Mouse (Mus musculus): ENCODE measurements around the gene Ccr9.

Gene Ccr9

GRCm38 (mm10) chr9:123802421-123802820 is 124.2 kb downstream of the Ccr9 start:
- DNase-seq (ENCODE audit: low spot score in 2 of 2) = no peak

- no peak for DNase-seq (ENCODE audit: low spot score in 2 of 2)
These were observed 124.7 kb downstream of the Ccr9 start for GRCm38 (mm10) chr9:123802896-123803295.

DNA sequence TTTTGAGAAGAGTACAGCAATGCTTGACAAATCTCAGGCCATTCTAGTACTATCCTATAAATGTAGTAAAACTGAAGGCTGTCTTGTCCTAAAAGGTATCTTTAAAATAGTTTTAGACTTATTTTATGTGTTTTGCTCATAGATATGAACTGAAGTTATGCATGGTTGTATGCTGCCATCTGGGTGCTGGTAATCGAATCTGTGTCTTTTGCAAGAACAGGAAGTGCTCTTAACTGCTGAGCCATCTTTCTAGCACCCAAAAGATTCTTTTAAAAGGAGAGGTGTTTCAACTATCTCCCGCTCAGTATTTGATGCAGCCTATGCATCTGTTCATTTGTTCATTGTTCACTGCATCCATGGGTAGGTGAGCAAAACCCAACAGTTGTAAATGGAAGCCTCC is 127.0 kb downstream of the Ccr9 start:
- DNase-seq (ENCODE audit: low spot score in 2 of 2) = no peak

DNA sequence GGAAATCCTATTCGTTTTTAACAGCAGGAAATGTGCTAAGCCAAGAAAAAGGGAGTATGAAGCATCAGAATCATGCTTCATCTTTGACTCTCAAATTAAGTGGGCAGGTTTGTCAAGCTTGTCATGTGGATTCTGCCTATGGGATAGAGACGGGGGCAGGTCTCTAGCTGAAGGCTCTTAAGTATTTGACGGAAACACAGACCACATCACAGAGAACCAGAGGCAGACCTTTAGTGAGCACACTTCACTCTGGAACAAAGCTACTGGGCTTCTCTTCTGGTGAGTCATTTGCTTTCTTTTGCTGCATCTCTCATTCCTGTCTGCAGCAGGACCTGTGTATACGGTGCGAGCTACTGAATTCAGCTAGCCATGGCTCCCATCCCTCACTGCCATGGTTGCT is 128.0 kb downstream of the Ccr9 start, which contains the start of gene Cxcr6:
Gene Cxcr6 (plus strand): TSS at position 209 of the 400 bp plus-strand sequence.
- no peak for DNase-seq (ENCODE audit: low spot score in 2 of 2)

DNA sequence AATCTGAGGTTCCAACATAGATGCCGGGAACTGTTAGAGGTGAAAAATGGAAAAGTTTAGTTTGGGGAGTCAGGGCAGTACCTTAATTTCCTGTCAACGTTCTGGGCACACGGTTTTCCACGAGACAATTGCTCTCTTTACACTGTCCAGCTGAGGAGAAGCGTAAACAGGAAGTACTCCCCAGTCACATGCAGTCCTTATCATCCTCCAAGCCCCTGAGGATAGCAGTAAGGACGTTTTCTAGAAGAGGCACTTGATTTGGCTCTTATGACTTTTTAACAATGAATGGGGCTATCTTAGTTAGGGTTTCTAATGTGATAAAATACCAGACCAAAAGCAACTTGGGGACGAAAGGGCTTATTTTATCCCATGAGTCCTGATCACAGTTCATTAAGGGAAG is 130.3 kb downstream of the Ccr9 start:
- no peak for DNase-seq (ENCODE audit: low spot score in 2 of 2)

GRCm38 (mm10) chr9:123811831-123812230 is 133.6 kb downstream of the Ccr9 start:
- DNase-seq (ENCODE audit: low spot score in 2 of 2) = no peak

DNA sequence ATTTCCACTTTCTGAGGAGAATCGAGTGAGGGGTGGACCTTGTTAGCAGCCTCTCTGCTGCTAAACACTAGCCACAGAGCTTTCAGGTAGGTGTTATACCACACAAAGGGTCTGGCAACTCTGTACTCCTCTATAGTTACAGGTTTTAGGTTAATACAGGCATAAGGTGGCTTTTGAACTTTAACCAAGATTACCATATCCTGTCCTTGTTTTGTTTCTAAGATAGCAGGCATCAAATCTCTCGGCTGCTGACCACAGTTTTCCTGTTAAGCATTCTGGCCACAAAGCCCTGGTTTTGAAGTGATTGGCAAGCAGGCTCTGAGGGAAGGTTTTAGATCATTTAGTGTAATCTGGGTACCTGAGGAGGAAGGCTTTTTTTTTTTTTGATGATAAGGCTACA is 136.1 kb downstream of the Ccr9 start:
- peak; percentile 48 to 54 for DNase-seq (ENCODE audit: low spot score in 2 of 2)

- no peak for DNase-seq (ENCODE audit: low spot score in 2 of 2)
These were observed 136.6 kb downstream of the Ccr9 start for GRCm38 (mm10) chr9:123814821-123815220.

DNA sequence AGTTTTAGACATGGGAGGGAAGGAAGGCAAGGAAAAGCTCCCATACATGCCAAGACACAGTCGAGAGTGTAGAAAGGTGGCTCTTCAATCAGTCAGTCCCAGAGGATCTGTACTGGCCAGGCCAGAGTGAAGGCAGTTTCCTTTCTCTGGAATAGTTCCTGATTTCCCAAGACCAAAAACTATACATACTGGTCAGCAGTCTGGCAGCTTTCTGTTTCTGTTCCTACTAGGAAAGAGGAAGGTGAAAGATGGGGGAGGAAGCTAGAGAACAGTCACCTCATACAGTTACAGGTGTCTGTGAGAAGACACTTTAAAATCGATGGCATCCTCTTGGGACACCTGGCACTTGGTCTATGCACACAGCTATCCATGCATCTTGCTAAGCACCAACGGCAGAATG is 137.2 kb downstream of the Ccr9 start:
- DNase-seq (ENCODE audit: low spot score in 2 of 2) = no peak

- no peak for DNase-seq (ENCODE audit: low spot score in 2 of 2)
These were observed 137.8 kb downstream of the Ccr9 start for GRCm38 (mm10) chr9:123815996-123816395.

GRCm38 (mm10) chr9:123818601-123819000 is 140.4 kb downstream of the Ccr9 start:
- no peak for DNase-seq (ENCODE audit: low spot score in 2 of 2)

GRCm38 (mm10) chr9:123826631-123827030 is 148.4 kb downstream of the Ccr9 start:
- DNase-seq (ENCODE audit: low spot score in 2 of 2) = no peak

GRCm38 (mm10) chr9:123828916-123829315 is 150.7 kb downstream of the Ccr9 start:
- DNase-seq (ENCODE audit: low spot score in 2 of 2) = no peak

All from natural killer cell, adult 2 months (primary cell).